Mouse (Mus musculus) myocyte (in vitro differentiated cells): ENCODE measurements around the gene Chn2.

Source experiments
- E2F4 ChIP-seq: IDR thresholded peaks from one replicate; pipeline ENCODE4 v1.6.1; 2011; ENCODE audit warnings: mild to moderate bottlenecking, control low read depth, moderate library complexity; ENCODE audit not compliant: insufficient read depth
- MYOG ChIP-seq, 3 experiments: IDR thresholded peaks; one replicate each; pipeline ENCODE4 v1.6.1; 2011; ENCODE audit warnings: control low read depth in 2 of 3, low read depth in 2 of 3, mild to moderate bottlenecking in 2 of 3; ENCODE audit not compliant: insufficient read length in 2 of 3, control insufficient read depth in 1 of 3, insufficient read depth in 1 of 3
- POLR2A ChIP-seq: IDR thresholded peaks from one replicate; pipeline ENCODE4 v1.6.1; 2011; ENCODE audit warnings: low read depth, mild to moderate bottlenecking, control low read depth, moderate library complexity; ENCODE audit not compliant: insufficient read length
- POLR2AphosphoS2 ChIP-seq: IDR thresholded peaks from one replicate; pipeline ENCODE4 v1.6.1; 2011; ENCODE audit warnings: low read depth, control low read depth; ENCODE audit not compliant: insufficient read length
- SRF ChIP-seq: IDR thresholded peaks from one replicate; pipeline ENCODE4 v1.6.1; 2011; ENCODE audit warnings: low read depth; ENCODE audit not compliant: control insufficient read depth, insufficient read length
- TCF12 ChIP-seq: IDR thresholded peaks from one replicate; pipeline ENCODE4 v1.6.1; 2011; ENCODE audit warnings: mild to moderate bottlenecking, control low read depth; ENCODE audit not compliant: poor library complexity, insufficient read depth, severe bottlenecking
- USF1 ChIP-seq: IDR thresholded peaks from one replicate; pipeline ENCODE4 v1.6.1; 2011; ENCODE audit warnings: low read depth, mild to moderate bottlenecking, control low read depth, moderate library complexity

- TF ChIP-seq POLR2A (no peak), POLR2AphosphoS2 (no peak), MYOG (IDR thresholded peaks at IDR 0.05; ENCODE audit: control insufficient read depth in 1 of 3, insufficient read depth in 1 of 3, insufficient read length in 2 of 3, low read depth in 2 of 3) (no peak), SRF (no peak), USF1 (no peak), E2F4 (no peak), TCF12 (no peak)
Measured at GRCm38 (mm10) chr6:54273379-54273730, 234.0 kb downstream of the Chn2 start.
